Comparison of ENCODE assay signal across 15 mouse cellular contexts in the genomic region with DNA sequence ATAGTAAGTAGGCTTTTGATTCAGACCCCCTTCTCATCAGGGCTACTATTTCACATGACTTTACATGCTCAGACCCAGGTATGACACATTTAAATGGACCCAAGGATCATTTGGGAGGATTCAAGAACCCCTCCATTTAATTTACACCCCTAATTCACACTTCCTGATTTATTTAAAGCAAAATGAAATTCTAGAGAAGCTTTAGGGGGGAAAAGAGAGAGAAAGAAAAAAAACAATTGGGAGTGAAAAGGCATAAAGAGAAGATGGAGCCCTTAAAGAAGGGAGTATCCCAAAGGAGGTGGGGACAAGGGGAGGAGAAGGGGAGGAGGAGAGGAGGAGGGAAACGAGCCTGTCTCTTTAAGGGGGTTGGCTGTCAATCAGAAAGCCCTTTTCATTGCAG. TPM values are rescaled to one million over a fixed set of nuclear protein-coding genes. Genes with fewer than 3 reads are reported as not detected.
A peak's percentile ranks its signal among the peaks of the same experiment; 100 is the strongest.
DNase-seq lines count a peak whose midpoint lies in the region; ATAC-seq and TF ChIP-seq lines count a peak whose summit lies in the region.
"Had no signal": no experiment of that assay in that cellular context is flagged by ENCODE, and none has a peak within 500 bp of the region (broad histone marks: within the 10 kb centered on the region; RNA-seq: fewer than 3 reads in every experiment).

A gene (plus strand): TSS at position 301 of the 400 bp plus-strand sequence.

- WGBS in hindbrain, embryonic 12.5 days = 17% methylated on average over 1 of the region's 1 CpGs

- no peaks in the 10 kb centered on the region for H3K36me3 ChIP-seq in hindbrain, embryonic 12.5 days
- H3K36me3 ChIP-seq: heart, embryonic 13.5 days; limb, embryonic 12.5 days had no signal

- TF ChIP-seq CTCF in gastrocnemius, adult 2 months (IDR thresholded peaks at IDR 0.05) = no peak
- no peak for TF ChIP-seq CTCF in cortical plate, adult 2 months (IDR thresholded peaks at IDR 0.05; ENCODE audit: extremely low read depth, insufficient read depth, low read length)

- ATAC-seq in hindbrain, embryonic 12.5 days (ENCODE audit: low FRiP score) = no peak
- ATAC-seq: CD4-positive, CD25-positive, alpha-beta regulatory T cell, adult 4 months had no signal

- H3K9ac ChIP-seq in hindbrain, embryonic 12.5 days = no peak within 1 kb of the TSS
- H3K9ac ChIP-seq: heart, embryonic 13.5 days; limb, embryonic 12.5 days; lung, embryonic 14.5 days had no signal

- no peak for TF ChIP-seq POLR2A in cortical plate, adult 2 months (IDR thresholded peaks at IDR 0.05; ENCODE audit: extremely low read depth, insufficient read depth, low read length)

- H3K27me3 ChIP-seq in hindbrain, embryonic 12.5 days = no peaks in the 10 kb centered on the region
- H3K27me3 ChIP-seq: heart, embryonic 13.5 days had no signal

- H3K4me2 ChIP-seq in hindbrain, embryonic 12.5 days (replicated peaks) = no peak within 1 kb of the TSS
- H3K4me2 ChIP-seq: heart, embryonic 13.5 days; limb, embryonic 12.5 days; lung, embryonic 14.5 days had no signal

- no peak within 1 kb of the TSS; the same call in 1 of the 2 replicates for H3K4me3 ChIP-seq in gastrocnemius, adult 2 months
- H3K4me3 ChIP-seq in cortical plate, adult 2 months (ENCODE audit: insufficient read depth, low read length) = peak within 1 kb of the TSS; percentile 29
- no peak within 1 kb of the TSS for H3K4me3 ChIP-seq in hindbrain, embryonic 12.5 days
- H3K4me3 ChIP-seq: heart, embryonic 13.5 days; limb, embryonic 12.5 days had no signal

- no peaks in the 10 kb centered on the region for H3K9me3 ChIP-seq in hindbrain, embryonic 12.5 days (replicated peaks)
- H3K9me3 ChIP-seq: heart, embryonic 13.5 days; limb, embryonic 12.5 days had no signal

- peaks cover 2% of the 10 kb centered on the region; the same call in 1 of the 2 replicates for H3K4me1 ChIP-seq in cortical plate, adult 2 months (ENCODE audit: control insufficient read depth, insufficient read depth, low read length)
- H3K4me1 ChIP-seq in hindbrain, embryonic 12.5 days = no peaks in the 10 kb centered on the region
- H3K4me1 ChIP-seq: heart, embryonic 13.5 days; limb, embryonic 12.5 days had no signal

- no peak for DNase-seq in gastrocnemius, postnatal 4 days (ENCODE audit: low spot score in 2 of 2)
- no peak for DNase-seq in gastrocnemius, adult 2 months
- no peak for DNase-seq in left cerebral cortex, postnatal 25 days (ENCODE audit: low spot score in 2 of 2)
- DNase-seq in kidney, postnatal 10 days = no peak
- no peak for DNase-seq in spleen, postnatal 36 days (ENCODE audit: low spot score in 2 of 2)
- no peak for DNase-seq in ovary, postnatal 10 days (ENCODE audit: low spot score)
- DNase-seq: adrenal gland, postnatal 14 days; cerebellum, adult 8-10 months; lung, embryonic 14.5 days; thymus, postnatal 25 days had no signal

- no peak within 1 kb of the TSS for H3K27ac ChIP-seq in gastrocnemius, adult 2 months
- no peak within 1 kb of the TSS for H3K27ac ChIP-seq in cortical plate, adult 2 months (ENCODE audit: insufficient read depth, low read length)
- H3K27ac ChIP-seq in hindbrain, embryonic 12.5 days = no peak within 1 kb of the TSS
- H3K27ac ChIP-seq: heart, embryonic 13.5 days; limb, embryonic 12.5 days had no signal

- intact Hi-C loops in gastrocnemius, adult 2 months (cut with DNase I) = loop anchor here (2.0 to 5.0 kb wide), 3 partner anchors 62 to 200 kb away; a partner anchor contains a TSS
- intact Hi-C loops in left cerebral cortex, postnatal 25 days (cut with DNase I) = loop anchor here (10.0 kb wide), 1 partner anchor 198 kb away; no protein-coding TSS in a partner anchor

RNA-seq across cellular contexts. Expression of the gene that starts here (rescaled TPM):
- 10 to 100 TPM; 19.2 to 19.7 TPM for total RNA-seq in gastrocnemius, postnatal 4 days (2021)
- 1 to 10 TPM; 2.3 to 3.1 TPM for total RNA-seq in gastrocnemius, adult 2 months (2021)
- 1,304 and 1,728 TPM in 2 replicates for polyA plus RNA-seq in cortical plate, adult 2 months (2012; rRNA removed)
- polyA plus RNA-seq in hindbrain, embryonic 12.5 days (2016; fragmentation: Nextera tagmentation; extraction: Ambion mirVana) = 12.2 and 15.9 TPM in 2 replicates
- 1,000 to 10,000 TPM in 1 of 2 experiments, 100 to 1,000 TPM in 1; 891 to 1,070 TPM for total RNA-seq in left cerebral cortex, postnatal 25 days (2021)

Comparison
In these comparisons a context has a peak if more than half of its experiments do, and no peak if none do; other contexts are left out.
1. RNA of the gene that starts here (total RNA-seq): 891 to 1,070 TPM in left cerebral cortex, postnatal 25 days; 19.2 to 19.7 TPM in gastrocnemius, postnatal 4 days and 2.3 to 3.1 TPM in gastrocnemius, adult 2 months; every median in the first group is over 10 times any median in the second.
2. RNA of the gene that starts here (polyA plus RNA-seq): 1,304 to 1,728 TPM in cortical plate, adult 2 months; 12.2 to 15.9 TPM in hindbrain, embryonic 12.5 days; every median in the first group is over 10 times any median in the second.